Mouse (Mus musculus) kidney, embryonic 15.5 days (tissue): Measurements from ENCODE around the gene Ephx1. TPM values are rescaled to one million over a fixed set of nuclear protein-coding genes. Genes with fewer than 3 reads are reported as not detected.

ENCODE experiments used
- ATAC-seq: fragments of 200-750 bp; cut with Nextera tagmentation; replicated peaks from 2 replicates; pipeline ENCODE4 v1.8.0; 2017; ENCODE audit warnings: moderate TSS enrichment; ENCODE audit not compliant: low FRiP score
- H3K27ac ChIP-seq: fragments of 300-500 bp; sonication (generic); 2 replicates; pipeline ENCODE4 v1.5.1; 2015; ENCODE audit warnings: mild to moderate bottlenecking, inconsistent platforms
- H3K27me3 ChIP-seq: fragments of 300-500 bp; sonication (generic); 2 replicates; pipeline ENCODE4 v1.6.1; 2015; ENCODE audit warnings: inconsistent platforms
- H3K36me3 ChIP-seq: fragments of 300-500 bp; sonication (generic); 2 replicates; pipeline ENCODE4 v1.6.1; 2015; ENCODE audit warnings: inconsistent platforms
- H3K4me1 ChIP-seq: fragments of 300-500 bp; sonication (generic); 2 replicates; pipeline ENCODE4 v1.6.1; 2015; ENCODE audit warnings: inconsistent platforms
- H3K4me2 ChIP-seq: fragments of 300-500 bp; sonication (generic); 2 replicates; pipeline ENCODE4 v1.6.1; 2015; ENCODE audit warnings: moderate library complexity, mild to moderate bottlenecking, inconsistent platforms
- H3K4me3 ChIP-seq: fragments of 300-500 bp; sonication (generic); replicated peaks from 2 replicates; pipeline ENCODE4 v1.5.1; 2015; ENCODE audit warnings: mild to moderate bottlenecking, inconsistent platforms
- H3K9ac ChIP-seq: fragments of 300-500 bp; sonication (generic); 2 replicates; pipeline ENCODE4 v1.6.1; 2015; ENCODE audit warnings: mild to moderate bottlenecking, inconsistent platforms
- H3K9me3 ChIP-seq: fragments of 300-500 bp; sonication (generic); replicated peaks from 2 replicates; pipeline ENCODE4 v1.6.1; 2016; ENCODE audit warnings: inconsistent platforms
- WGBS: fragments of 180-500 bp; shearing (Covaris S2); methylation state at CpG from one replicate; pipeline ENCODE4 v1.1.7; 2015; ENCODE audit warnings: mixed read lengths; 5-methylcytosine and 5-hydroxymethylcytosine counted together
- polyA plus RNA-seq: library from polyadenylated mRNA; unstranded; fragments of >200 nt; fragmentation: Nextera tagmentation; extraction: Ambion mirVana; gene quantifications from 2 replicates; pipeline ENCODE4 v1.2.1, GENCODE M21; 2015

Gene Ephx1
- polyA plus RNA-seq, 1 experiment from 2014 or later: 5.8 TPM

GRCm38 (mm10) chr1:180929599-180929998 lies 91.1 kb downstream of the Ephx1 start:
- Histone ChIP-seq H3K36me3 (no peaks in the 10 kb centered on the region), H3K27me3 (peaks cover 18% of the 10 kb centered on the region), H3K9ac (no peak overlapping the region), H3K4me3 (no peak overlapping the region), H3K9me3 (no peaks in the 10 kb centered on the region), H3K4me1 (no peaks in the 10 kb centered on the region), H3K4me2 (no peak overlapping the region), H3K27ac (no peak overlapping the region)
- WGBS: 23% methylated on average over 2 of the region's 2 CpGs
- no peak for ATAC-seq

- 74% methylated on average over 4 of the region's 4 CpGs for WGBS
- H3K4me3 ChIP-seq: no peak overlapping the region
- H3K27me3 ChIP-seq: no peaks in the 10 kb centered on the region
- no peak for ATAC-seq
- no peaks in the 10 kb centered on the region for H3K36me3 ChIP-seq
- H3K27ac ChIP-seq: no peak overlapping the region
- H3K9me3 ChIP-seq: no peaks in the 10 kb centered on the region
- H3K4me1 ChIP-seq: no peaks in the 10 kb centered on the region
- H3K9ac ChIP-seq: no peak overlapping the region
- H3K4me2 ChIP-seq: no peak overlapping the region
Observed at GRCm38 (mm10) chr1:180926286-180926685, 94.4 kb downstream of the Ephx1 start.

Other genes with a start within 250 kb of the Ephx1 start
- gene H3f3a, start 207.0 kb downstream of the Ephx1 start, polyA plus RNA-seq: 2,677 and 2,753 TPM in 2 replicates
- gene Sde2, start 169.8 kb downstream of the Ephx1 start, polyA plus RNA-seq: 37.0 and 38.7 TPM in 2 replicates
- 0.12 TPM in 1 of 2 replicates, not detected in the other for gene Lefty2, start 127.8 kb downstream of the Ephx1 start, polyA plus RNA-seq
- gene Pycr2, start 116.6 kb downstream of the Ephx1 start, polyA plus RNA-seq: 96.2 and 103 TPM in 2 replicates
- gene Lefty1, start 85.9 kb downstream of the Ephx1 start, polyA plus RNA-seq: 1.3 TPM in 2 replicates
- gene Tmem63a, start 78.6 kb downstream of the Ephx1 start, polyA plus RNA-seq: 10.2 and 12.5 TPM in 2 replicates
- not detected in 2 replicates for gene 9130409I23Rik, start 30.3 kb upstream of the Ephx1 start, polyA plus RNA-seq
- gene Nvl, start 123.3 kb upstream of the Ephx1 start, polyA plus RNA-seq: 38.3 and 38.5 TPM in 2 replicates
- gene Cnih4, start 123.8 kb upstream of the Ephx1 start, polyA plus RNA-seq: 120 and 136 TPM in 2 replicates
- gene Wdr26, start 191.1 kb upstream of the Ephx1 start, polyA plus RNA-seq: 36.2 and 38.7 TPM in 2 replicates